Mouse (Mus musculus) right cerebral cortex, postnatal 4 days (tissue): ENCODE measurements at regions not wholly inside any gene's neighbourhood (a gene's known extent, or its start where the extent isn't known, plus 50 kb on each side); places are given as distances from the start of the nearest gene placed in this dataset.

Source experiments
- DNase-seq: peaks from one replicate; pipeline ENCODE4 v3.0.0-alpha.2; 2022

GRCm38 (mm10) chr13:99625196-99625595, 108.9 kb upstream of the Map1b start:
- no peak for DNase-seq

GRCm38 (mm10) chr13:99618332-99618731, 102.0 kb upstream of the Map1b start:
- no peak for DNase-seq

- no peak for DNase-seq
Measured at GRCm38 (mm10) chr13:99617457-99617856, 101.1 kb upstream of the Map1b start.

GRCm38 (mm10) chr13:99611715-99612494, 95.6 kb upstream of the Map1b start:
- no peak for DNase-seq

- DNase-seq: no peak
Measured at GRCm38 (mm10) chr13:99610498-99610897, 94.2 kb upstream of the Map1b start.

GRCm38 (mm10) chr13:99609151-99610146, 93.1 kb upstream of the Map1b start:
- no peak for DNase-seq

- no peak for DNase-seq
Measured at GRCm38 (mm10) chr13:99608591-99608990, 92.3 kb upstream of the Map1b start.

GRCm38 (mm10) chr13:99607208-99607607, 90.9 kb upstream of the Map1b start:
- no peak for DNase-seq

- no peak for DNase-seq
Measured at GRCm38 (mm10) chr13:99606606-99606990, 90.3 kb upstream of the Map1b start.

GRCm38 (mm10) chr13:99605866-99606605, 89.7 kb upstream of the Map1b start:
- no peak for DNase-seq

GRCm38 (mm10) chr13:99597891-99598290, 81.6 kb upstream of the Map1b start:
- no peak for DNase-seq

- DNase-seq: no peak
Measured at GRCm38 (mm10) chr13:99593846-99594813, 77.8 kb upstream of the Map1b start.

- DNase-seq: no peak
Measured at GRCm38 (mm10) chr13:99593243-99593635, 76.9 kb upstream of the Map1b start.

GRCm38 (mm10) chr13:99592596-99593242, 76.4 kb upstream of the Map1b start:
- DNase-seq: no peak

- DNase-seq: no peak
Measured at GRCm38 (mm10) chr13:99588646-99589045, 72.3 kb upstream of the Map1b start.

GRCm38 (mm10) chr13:99583841-99584240, 67.5 kb upstream of the Map1b start:
- DNase-seq: no peak

GRCm38 (mm10) chr13:99580296-99580695, 64.0 kb upstream of the Map1b start:
- DNase-seq: no peak

GRCm38 (mm10) chr13:99579596-99580175, 63.3 kb upstream of the Map1b start:
- DNase-seq: no peak

GRCm38 (mm10) chr13:99577686-99578085, 61.3 kb upstream of the Map1b start:
- peak; percentile 35 for DNase-seq

- no peak for DNase-seq
Measured at GRCm38 (mm10) chr13:99573021-99573420, 56.7 kb upstream of the Map1b start.

- DNase-seq: no peak
Measured at GRCm38 (mm10) chr13:99572381-99572780, 56.0 kb upstream of the Map1b start.
